Mouse (Mus musculus) CH12.LX (cell line): ENCODE results near the gene Prss21. TPM values are rescaled to one million over a fixed set of nuclear protein-coding genes. Genes with fewer than 3 reads are reported as not detected.

Experiments used
- DNase-seq: peaks from one replicate; pipeline ENCODE4 v3.0.0-alpha.2; 2013; ENCODE audit errors: extremely low read depth
- H3K27ac ChIP-seq: 2 replicates; pipeline ENCODE4 v1.5.1; 2012; ENCODE audit warnings: low read depth, mild to moderate bottlenecking, control low read depth, moderate library complexity; ENCODE audit not compliant: insufficient read depth
- H3K27me3 ChIP-seq: replicated peaks from 2 replicates; pipeline ENCODE3; 2012; ENCODE audit warnings: inconsistent platforms
- H3K36me3 ChIP-seq, 2 experiments: replicated peaks in 1 of 2; 2 replicates each; pipeline versions ENCODE3 to v1.6.1; 2012; ENCODE audit warnings: inconsistent platforms in 1 of 2, low read length in 1 of 2, mild to moderate bottlenecking in 1 of 2, mixed read lengths in 1 of 2, moderate library complexity in 1 of 2; ENCODE audit not compliant: control insufficient read depth in 1 of 2, insufficient read depth in 1 of 2
- H3K4me1 ChIP-seq, 2 experiments: 2 replicates each; pipeline ENCODE4 v1.6.1; 2012; ENCODE audit warnings: inconsistent platforms in 1 of 2, moderate library complexity in 1 of 2; ENCODE audit not compliant: insufficient read depth in 2 of 2, control insufficient read depth in 1 of 2
- H3K4me2 ChIP-seq: 2 replicates; pipeline ENCODE4 v1.6.1; 2012; ENCODE audit warnings: low read depth, mild to moderate bottlenecking, control low read depth; ENCODE audit not compliant: poor library complexity, insufficient read depth, severe bottlenecking
- H3K4me3 ChIP-seq, 3 experiments: fragments of 150-350 bp in 1 of 3; sonication (generic) in 1 of 3; replicated peaks in 1 of 3; 2 replicates each; pipeline versions ENCODE3 to v1.5.1; 2011 to 2012; ENCODE audit warnings: low read depth in 2 of 3, low read length in 2 of 3, mild to moderate bottlenecking in 2 of 3, moderate library complexity in 2 of 3, control low read depth in 1 of 3, improper control_type of control experiment in 1 of 3, inconsistent platforms in 1 of 3, mixed read lengths in 1 of 3; ENCODE audit not compliant: poor library complexity in 1 of 3
- H3K79me2 ChIP-seq: replicated peaks from 2 replicates; pipeline ENCODE4 v1.6.1; 2012; ENCODE audit warnings: mild to moderate bottlenecking, moderate library complexity; ENCODE audit not compliant: control insufficient read depth, poor library complexity, insufficient read depth, severe bottlenecking; ENCODE audit errors: extremely low read depth
- H3K9ac ChIP-seq: 2 replicates; pipeline ENCODE4 v1.6.1; 2012; ENCODE audit warnings: low read depth, mild to moderate bottlenecking, control low read depth, moderate library complexity; ENCODE audit not compliant: insufficient read depth
- H3K9me3 ChIP-seq: replicated peaks from 2 replicates; pipeline ENCODE3; 2012; ENCODE audit warnings: low read length, inconsistent platforms, mixed read lengths
- BHLHE40 ChIP-seq: IDR thresholded peaks from 2 replicates; pipeline ENCODE4 v1.6.1; 2011; ENCODE audit warnings: mild to moderate bottlenecking, low read depth, low read length, improper control_type of control experiment
- CHD1 ChIP-seq: IDR thresholded peaks from 2 replicates; pipeline ENCODE4 v1.6.1; 2012; ENCODE audit warnings: low read depth, low read length, improper control_type of control experiment, inconsistent platforms
- E2F4 ChIP-seq: IDR thresholded peaks from 2 replicates; pipeline ENCODE4 v1.6.1; 2011; ENCODE audit warnings: low read depth, low read length, improper control_type of control experiment; ENCODE audit not compliant: insufficient replicate concordance
- ELF1 ChIP-seq: IDR thresholded peaks from 2 replicates; pipeline ENCODE4 v1.6.1; 2014; ENCODE audit warnings: low read depth, mild to moderate bottlenecking, inconsistent platforms, low read length, improper control_type of control experiment
- EP300 ChIP-seq: IDR thresholded peaks from 2 replicates; pipeline ENCODE4 v1.6.1; 2011; ENCODE audit warnings: low read length, improper control_type of control experiment
- ETS1 ChIP-seq: conservative IDR thresholded peaks from 2 replicates; pipeline ENCODE4 v1.6.1; 2012; ENCODE audit warnings: low read depth, mild to moderate bottlenecking, inconsistent platforms, low read length, improper control_type of control experiment, moderate library complexity
- GABPA ChIP-seq: IDR thresholded peaks from 2 replicates; pipeline ENCODE4 v1.6.1; 2012; ENCODE audit warnings: low read depth, low read length, improper control_type of control experiment, inconsistent platforms; ENCODE audit not compliant: insufficient replicate concordance
- HCFC1 ChIP-seq: IDR thresholded peaks from 2 replicates; pipeline ENCODE4 v1.6.1; 2012; ENCODE audit warnings: low read depth, mild to moderate bottlenecking, inconsistent platforms, low read length, improper control_type of control experiment
- IRF4 ChIP-seq: IDR thresholded peaks from 2 replicates; pipeline ENCODE4 v1.6.1; 2014; ENCODE audit warnings: low read depth, mild to moderate bottlenecking, inconsistent platforms, low read length, improper control_type of control experiment
- JUND ChIP-seq: conservative IDR thresholded peaks from 2 replicates; pipeline ENCODE4 v1.6.1; 2011; ENCODE audit warnings: low read depth, low read length, improper control_type of control experiment
- KAT2A ChIP-seq: IDR thresholded peaks from 2 replicates; pipeline ENCODE4 v1.6.1; 2012; ENCODE audit warnings: low read length, improper control_type of control experiment, inconsistent platforms; ENCODE audit not compliant: insufficient replicate concordance
- MAZ ChIP-seq: IDR thresholded peaks from 2 replicates; pipeline ENCODE4 v1.6.1; 2012; ENCODE audit warnings: low read depth, mild to moderate bottlenecking, inconsistent platforms, low read length, improper control_type of control experiment, moderate library complexity
- MEF2A ChIP-seq: IDR thresholded peaks from 2 replicates; pipeline ENCODE4 v1.6.1; 2014; ENCODE audit warnings: low read depth, mild to moderate bottlenecking, inconsistent platforms, low read length, improper control_type of control experiment, borderline replicate concordance
- MXI1 ChIP-seq: IDR thresholded peaks from 2 replicates; pipeline ENCODE4 v1.6.1; 2011; ENCODE audit warnings: mild to moderate bottlenecking, low read depth, low read length, improper control_type of control experiment
- MYC ChIP-seq: IDR thresholded peaks from 2 replicates; pipeline ENCODE4 v1.6.1; 2011; ENCODE audit warnings: low read depth, mild to moderate bottlenecking, improper control_type of control experiment, low read length
- NRF1 ChIP-seq: IDR thresholded peaks from 2 replicates; pipeline ENCODE4 v1.6.1; 2014; ENCODE audit warnings: low read depth, mild to moderate bottlenecking, inconsistent platforms, low read length, improper control_type of control experiment, moderate library complexity
- PAX5 ChIP-seq: IDR thresholded peaks from 2 replicates; pipeline ENCODE4 v1.6.1; 2012; ENCODE audit warnings: low read length, inconsistent platforms, mixed read lengths
- POLR2A ChIP-seq: IDR thresholded peaks from 2 replicates; pipeline ENCODE4 v1.6.1; 2011; ENCODE audit warnings: low read depth, mild to moderate bottlenecking, improper control_type of control experiment, low read length
- POLR2AphosphoS2 ChIP-seq: IDR thresholded peaks from 2 replicates; pipeline ENCODE4 v1.6.1; 2011; ENCODE audit warnings: low read depth, low read length, improper control_type of control experiment
- RAD21 ChIP-seq: IDR thresholded peaks from 2 replicates; pipeline ENCODE4 v1.6.1; 2011; ENCODE audit warnings: low read depth, mild to moderate bottlenecking, low read length, improper control_type of control experiment, moderate library complexity
- RCOR1 ChIP-seq: conservative IDR thresholded peaks from 2 replicates; pipeline ENCODE4 v1.6.1; 2012; ENCODE audit warnings: low read depth, mild to moderate bottlenecking, inconsistent platforms, low read length, improper control_type of control experiment
- SIN3A ChIP-seq: IDR thresholded peaks from 2 replicates; pipeline ENCODE4 v1.6.1; 2012; ENCODE audit warnings: low read length, improper control_type of control experiment, inconsistent platforms
- UBTF ChIP-seq: IDR thresholded peaks from 2 replicates; pipeline ENCODE4 v1.6.1; 2012; ENCODE audit warnings: low read depth, mild to moderate bottlenecking, inconsistent platforms, low read length, improper control_type of control experiment, moderate library complexity
- USF1 ChIP-seq: IDR thresholded peaks from 2 replicates; pipeline ENCODE4 v1.6.1; 2014; ENCODE audit warnings: low read depth, mild to moderate bottlenecking, inconsistent platforms, low read length, improper control_type of control experiment
- ZKSCAN1 ChIP-seq: IDR thresholded peaks from 2 replicates; pipeline ENCODE4 v1.6.1; 2012; ENCODE audit warnings: low read depth, inconsistent platforms, low read length, improper control_type of control experiment, borderline replicate concordance
- ZMIZ1 ChIP-seq: IDR thresholded peaks from 2 replicates; pipeline ENCODE4 v1.6.1; 2012; ENCODE audit warnings: low read depth, mild to moderate bottlenecking, inconsistent platforms, low read length, improper control_type of control experiment
- ZNF384 ChIP-seq: IDR thresholded peaks from 2 replicates; pipeline ENCODE4 v1.6.1; 2012; ENCODE audit warnings: low read depth, low read length, improper control_type of control experiment, inconsistent platforms
- dilution Hi-C: fragments of 300-500 bp; cut with MboI; formaldehyde crosslinking; loops from 2 replicates; pipeline ENCODE4 v1.14.3; 2020; ENCODE audit warnings: low sequenced_read_pairs; ENCODE audit not compliant: extremely low pct_unique_long_range_greater_than_20kb, extremely low pct_ligation_motif_present
- in situ Hi-C: fragments of 300-500 bp; cut with MboI; formaldehyde crosslinking; loops from 3 replicates; pipeline ENCODE4 v1.14.3; 2019; ENCODE audit warnings: low sequenced_read_pairs, low pct_ligation_motif_present, low pct_unique_long_range_greater_than_20kb, mixed read lengths
- polyA plus RNA-seq: library from polyadenylated mRNA; unstranded; fragments of >175 nt; gene quantifications from 2 replicates; pipeline ENCODE4 v1.2.1, GENCODE M21; 2012; ENCODE audit warnings: low read depth; ENCODE audit not compliant: insufficient read length
- total RNA-seq, 2 experiments: library from RNA; depleted of rRNA; stranded (reverse); fragments of 300-350 nt in 1 of 2; fragments of >200 nt in 1 of 2; gene quantifications; 2 replicates each; pipeline ENCODE4 v1.2.3; 2012 to 2014

The Prss21 gene
- total and polyA plus RNA-seq, 3 experiments, result not detected

GRCm38 (mm10) chr17:23862926-23863325 lies 4.9 kb upstream of the Prss21 start:
- no peaks in the 10 kb centered on the region for H3K36me3 ChIP-seq
- H3K79me2 ChIP-seq, result no peaks in the 10 kb centered on the region
- H3K9ac ChIP-seq, result no peak overlapping the region
- H3K4me3 ChIP-seq, result no peak overlapping the region
- in situ Hi-C loops, result loop anchor here (10.0 kb wide), 1 partner anchor 102 kb away; no protein-coding TSS in a partner anchor
- H3K27ac ChIP-seq, result no peak overlapping the region
- H3K9me3 ChIP-seq, result peaks cover 8% of the 10 kb centered on the region
- peaks cover 0 to 6% of the 10 kb centered on the region in 2 experiments; a peak in 1 of 4 replicates for H3K4me1 ChIP-seq
- peaks cover 21% of the 10 kb centered on the region for H3K27me3 ChIP-seq
- no peak overlapping the region for H3K4me2 ChIP-seq
- TF ChIP-seq POLR2A, result no peak
- no peak for TF ChIP-seq EP300
- no peak for TF ChIP-seq KAT2A
- no peak for TF ChIP-seq GABPA
- no peak for TF ChIP-seq RAD21
- TF ChIP-seq E2F4, result no peak
- no peak for TF ChIP-seq PAX5
- TF ChIP-seq MAZ, result no peak
- TF ChIP-seq MXI1, result no peak
- no peak for TF ChIP-seq ZNF384
- no peak for TF ChIP-seq SIN3A
- TF ChIP-seq IRF4, result no peak
- TF ChIP-seq ZKSCAN1, result no peak
- no peak for TF ChIP-seq MEF2A
- TF ChIP-seq ELF1, result no peak
- no peak for TF ChIP-seq ETS1
- TF ChIP-seq UBTF, result no peak
- DNase-seq, result no peak
- dilution Hi-C loops, result no loop called here

GRCm38 (mm10) chr17:23868513-23868912 lies 657 bp downstream of the Prss21 start:
- no peaks in the 10 kb centered on the region for H3K4me1 ChIP-seq
- no peak overlapping the region for H3K4me2 ChIP-seq
- in situ Hi-C loops, result loop anchor here (10.0 kb wide), 1 partner anchor 96 kb away; no protein-coding TSS in a partner anchor
- H3K27ac ChIP-seq, result no peak overlapping the region
- H3K9me3 ChIP-seq, result peaks cover 13% of the 10 kb centered on the region
- H3K4me3 ChIP-seq, result no peak overlapping the region
- TF ChIP-seq USF1 (no peak), E2F4 (no peak), ZMIZ1 (no peak), MAZ (no peak), UBTF (no peak), RAD21 (no peak), CHD1 (no peak), ELF1 (no peak), POLR2AphosphoS2 (no peak), RCOR1 (no peak), KAT2A (no peak), POLR2A (no peak), NRF1 (no peak), BHLHE40 (no peak), ZKSCAN1 (no peak), MYC (no peak), EP300 (no peak), ZNF384 (no peak), HCFC1 (no peak), JUND (no peak)
- no peaks in the 10 kb centered on the region for H3K36me3 ChIP-seq
- no peak for DNase-seq
- no peak overlapping the region for H3K9ac ChIP-seq
- H3K79me2 ChIP-seq, result no peaks in the 10 kb centered on the region
- dilution Hi-C loops, result no loop called here
- peaks cover 23% of the 10 kb centered on the region for H3K27me3 ChIP-seq
